Mouse (Mus musculus): ENCODE data around the gene 9430038I01Rik. TPM values are rescaled to one million over a fixed set of nuclear protein-coding genes. Genes with fewer than 3 reads are reported as not detected.

The 9430038I01Rik gene
- polyA plus RNA-seq, 1 experiment, result 39.5 TPM

DNA sequence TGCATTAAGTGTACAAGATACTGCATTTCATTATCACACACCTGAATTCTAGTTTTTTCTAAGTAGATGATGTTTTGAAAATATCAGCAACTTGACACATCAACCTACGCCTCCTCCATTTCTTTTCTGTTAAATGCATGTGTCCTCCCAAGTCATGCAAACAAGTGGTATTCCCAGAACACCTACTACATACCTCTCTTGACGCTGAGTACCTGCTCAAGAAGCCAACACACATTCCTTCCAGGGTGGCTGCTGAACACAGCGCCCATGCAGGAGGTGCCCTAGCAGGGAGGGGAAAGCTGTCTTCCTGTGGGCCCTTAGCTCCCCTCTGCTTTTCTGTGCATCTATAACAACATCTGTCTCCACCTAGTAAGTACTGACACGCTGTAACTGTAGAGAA is 11.6 kb downstream of the 9430038I01Rik start:
- no peaks in the 10 kb centered on the region for H3K27me3 ChIP-seq (ENCODE audit: control insufficient read depth, insufficient read depth, low read length)
- TF ChIP-seq CTCF (IDR thresholded peaks at IDR 0.05; ENCODE audit: extremely low read depth, insufficient read length, insufficient replicate concordance, low read depth, low read length), result no peak
- no peak for TF ChIP-seq POLR2A (IDR thresholded peaks at IDR 0.05; ENCODE audit: low read depth, low read length)
- no peak overlapping the region for H3K27ac ChIP-seq (ENCODE audit: insufficient read depth, low read depth, low read length)
- H3K36me3 ChIP-seq (ENCODE audit: control insufficient read depth, insufficient read depth, low read length), result no peaks in the 10 kb centered on the region
- no peak overlapping the region for H3K4me3 ChIP-seq (ENCODE audit: low read depth, low read length)
- WGBS, result 93% methylated on average over 4 of the region's 4 CpGs
- peaks cover 6% of the 10 kb centered on the region; the same call in 1 of the 2 replicates for H3K4me1 ChIP-seq (ENCODE audit: control insufficient read depth, insufficient read depth, insufficient read length, low read length)

DNA sequence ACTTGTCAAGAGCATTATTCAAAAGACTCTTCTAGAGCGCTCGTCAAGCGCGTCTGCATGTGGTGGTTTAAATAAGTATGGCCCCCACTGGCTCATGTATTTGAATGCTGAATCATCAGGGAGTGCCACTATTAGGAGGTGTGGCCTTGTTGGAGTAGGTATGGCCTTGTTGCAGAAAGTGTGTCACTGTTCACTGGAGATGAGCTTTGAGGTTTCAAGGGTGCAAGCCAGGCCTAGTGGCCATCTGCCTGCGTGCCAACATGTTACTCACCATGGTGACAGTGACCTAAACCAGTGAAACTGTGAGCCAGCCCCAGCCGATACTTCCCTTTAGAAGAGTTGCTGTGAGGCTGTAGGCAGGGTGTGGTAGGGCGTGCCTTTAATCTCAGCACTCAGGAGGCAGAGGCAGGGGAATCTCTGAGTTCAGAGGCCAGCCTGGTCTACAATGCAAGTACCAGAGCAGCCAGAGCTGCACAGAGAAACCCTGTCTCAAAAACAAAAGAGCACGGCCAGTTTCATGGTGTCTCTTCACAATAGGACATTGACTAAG is 13.1 kb downstream of the 9430038I01Rik start:
- Histone ChIP-seq H3K27ac (ENCODE audit: insufficient read depth, low read depth, low read length) (no peak overlapping the region), H3K27me3 (ENCODE audit: control insufficient read depth, insufficient read depth, low read length) (no peaks in the 10 kb centered on the region), H3K4me1 (ENCODE audit: control insufficient read depth, insufficient read depth, insufficient read length, low read length) (peaks cover 6% of the 10 kb centered on the region; the same call in 1 of the 2 replicates), H3K4me3 (ENCODE audit: low read depth, low read length) (no peak overlapping the region), H3K36me3 (ENCODE audit: control insufficient read depth, insufficient read depth, low read length) (no peaks in the 10 kb centered on the region)
- TF ChIP-seq CTCF (IDR thresholded peaks at IDR 0.05; ENCODE audit: extremely low read depth, insufficient read length, insufficient replicate concordance, low read depth, low read length) (no peak), POLR2A (IDR thresholded peaks at IDR 0.05; ENCODE audit: low read depth, low read length) (no peak)
- WGBS, result 93% methylated on average over 8 of the region's 8 CpGs

GRCm38 (mm10) chr7:137395421-137395820 is 15.1 kb downstream of the 9430038I01Rik start:
- no peaks in the 10 kb centered on the region for H3K36me3 ChIP-seq (ENCODE audit: control insufficient read depth, insufficient read depth, low read length)
- H3K27ac ChIP-seq (ENCODE audit: insufficient read depth, low read depth, low read length), result no peak overlapping the region
- no peak overlapping the region for H3K4me3 ChIP-seq (ENCODE audit: low read depth, low read length)
- peaks cover 6% of the 10 kb centered on the region; the same call in 1 of the 2 replicates for H3K4me1 ChIP-seq (ENCODE audit: control insufficient read depth, insufficient read depth, insufficient read length, low read length)
- no peaks in the 10 kb centered on the region for H3K27me3 ChIP-seq (ENCODE audit: control insufficient read depth, insufficient read depth, low read length)
- 78% methylated on average over 4 of the region's 4 CpGs for WGBS
- no peak for TF ChIP-seq CTCF (IDR thresholded peaks at IDR 0.05; ENCODE audit: extremely low read depth, insufficient read length, insufficient replicate concordance, low read depth, low read length)
- TF ChIP-seq POLR2A (IDR thresholded peaks at IDR 0.05; ENCODE audit: low read depth, low read length), result no peak

GRCm38 (mm10) chr7:137387863-137388262 is 22.7 kb downstream of the 9430038I01Rik start:
- TF ChIP-seq CTCF (IDR thresholded peaks at IDR 0.05; ENCODE audit: extremely low read depth, insufficient read length, insufficient replicate concordance, low read depth, low read length) (no peak), POLR2A (IDR thresholded peaks at IDR 0.05; ENCODE audit: low read depth, low read length) (no peak)
- no peak overlapping the region for H3K4me3 ChIP-seq (ENCODE audit: low read depth, low read length)
- H3K4me1 ChIP-seq (ENCODE audit: control insufficient read depth, insufficient read depth, insufficient read length, low read length), result no peaks in the 10 kb centered on the region
- H3K27ac ChIP-seq (ENCODE audit: insufficient read depth, low read depth, low read length), result no peak overlapping the region
- no peaks in the 10 kb centered on the region for H3K36me3 ChIP-seq (ENCODE audit: control insufficient read depth, insufficient read depth, low read length)
- 80% methylated on average over 5 of the region's 5 CpGs for WGBS
- H3K27me3 ChIP-seq (ENCODE audit: control insufficient read depth, insufficient read depth, low read length), result no peaks in the 10 kb centered on the region

DNA sequence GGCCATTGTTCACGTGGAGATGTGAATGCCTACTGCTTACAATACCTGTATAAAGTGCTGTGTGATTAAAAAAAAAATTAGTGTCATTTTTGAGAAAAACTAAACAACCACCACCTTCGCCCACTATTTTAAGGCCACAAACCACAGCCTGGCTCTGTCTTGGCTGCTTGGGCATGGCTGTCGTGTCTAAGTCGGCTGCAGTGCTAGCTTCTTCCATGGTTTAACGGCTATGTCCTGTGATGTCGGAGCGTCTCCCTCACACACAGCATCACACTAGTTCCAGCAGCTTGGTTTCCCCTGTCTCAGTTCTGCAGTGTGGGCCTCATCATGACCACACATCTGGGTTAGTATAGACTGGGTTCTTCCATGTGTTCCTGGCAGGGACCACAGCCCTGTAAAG is 35.6 kb downstream of the 9430038I01Rik start:
- Histone ChIP-seq H3K27me3 (ENCODE audit: control insufficient read depth, insufficient read depth, low read length) (no peaks in the 10 kb centered on the region), H3K4me3 (ENCODE audit: low read depth, low read length) (no peak overlapping the region), H3K27ac (ENCODE audit: insufficient read depth, low read depth, low read length) (no peak overlapping the region), H3K4me1 (ENCODE audit: control insufficient read depth, insufficient read depth, insufficient read length, low read length) (no peaks in the 10 kb centered on the region), H3K36me3 (ENCODE audit: control insufficient read depth, insufficient read depth, low read length) (peaks cover 8% of the 10 kb centered on the region)
- WGBS, result 96% methylated on average over 7 of the region's 7 CpGs
- TF ChIP-seq CTCF (IDR thresholded peaks at IDR 0.05; ENCODE audit: extremely low read depth, insufficient read length, insufficient replicate concordance, low read depth, low read length) (no peak), POLR2A (IDR thresholded peaks at IDR 0.05; ENCODE audit: low read depth, low read length) (no peak)

DNA sequence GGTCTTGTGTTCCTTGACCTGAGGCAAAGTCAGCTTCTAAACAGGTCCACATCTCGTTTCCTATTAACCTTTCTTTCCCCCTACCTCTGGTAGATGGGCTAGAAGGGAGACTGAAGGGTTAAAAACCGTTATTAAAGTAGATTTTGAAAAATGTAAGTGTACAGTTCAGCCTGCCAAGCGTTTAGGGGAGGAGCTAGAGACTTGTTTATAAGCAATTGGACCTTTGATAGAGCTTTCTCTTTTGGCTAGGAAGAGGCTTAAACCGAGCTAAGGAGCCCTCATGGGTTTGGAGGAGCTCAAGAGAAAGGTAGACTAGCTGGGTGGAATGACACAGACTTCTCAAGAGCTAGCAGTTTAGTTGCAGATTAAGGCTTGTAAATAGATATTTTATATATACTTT is 38.8 kb downstream of the 9430038I01Rik start:
- Histone ChIP-seq H3K27ac (ENCODE audit: insufficient read depth, low read depth, low read length) (no peak overlapping the region), H3K4me1 (ENCODE audit: control insufficient read depth, insufficient read depth, insufficient read length, low read length) (no peaks in the 10 kb centered on the region), H3K27me3 (ENCODE audit: control insufficient read depth, insufficient read depth, low read length) (no peaks in the 10 kb centered on the region), H3K36me3 (ENCODE audit: control insufficient read depth, insufficient read depth, low read length) (peaks cover 8% of the 10 kb centered on the region), H3K4me3 (ENCODE audit: low read depth, low read length) (no peak overlapping the region)
- TF ChIP-seq POLR2A (IDR thresholded peaks at IDR 0.05; ENCODE audit: low read depth, low read length) (no peak), CTCF (IDR thresholded peaks at IDR 0.05; ENCODE audit: extremely low read depth, insufficient read length, insufficient replicate concordance, low read depth, low read length) (no peak)
- 30% methylated on average over 4 of the region's 4 CpGs for WGBS

DNA sequence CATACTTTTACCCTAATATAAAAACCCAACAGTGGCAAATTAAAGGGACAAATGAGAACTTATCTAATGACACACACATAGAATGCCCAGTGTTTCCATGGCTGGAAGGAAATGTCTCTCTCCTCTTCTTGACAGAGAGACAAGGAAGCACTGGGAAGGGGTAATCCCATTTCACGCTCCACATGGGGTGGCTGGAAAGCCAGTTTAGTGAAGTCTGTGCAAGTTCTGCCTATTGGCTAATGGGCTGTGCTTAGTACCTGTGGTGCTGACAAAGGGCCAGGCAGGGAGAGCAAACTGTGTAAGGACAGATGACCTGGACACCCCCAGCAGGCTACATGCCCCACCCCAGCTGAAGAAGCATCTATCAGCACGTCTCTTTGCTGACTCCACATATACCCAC is 40.4 kb downstream of the 9430038I01Rik start:
- no peak overlapping the region for H3K27ac ChIP-seq (ENCODE audit: insufficient read depth, low read depth, low read length)
- TF ChIP-seq CTCF (IDR thresholded peaks at IDR 0.05; ENCODE audit: extremely low read depth, insufficient read length, insufficient replicate concordance, low read depth, low read length) (no peak), POLR2A (IDR thresholded peaks at IDR 0.05; ENCODE audit: low read depth, low read length) (no peak)
- H3K4me1 ChIP-seq (ENCODE audit: control insufficient read depth, insufficient read depth, insufficient read length, low read length), result no peaks in the 10 kb centered on the region
- H3K36me3 ChIP-seq (ENCODE audit: control insufficient read depth, insufficient read depth, low read length), result peaks cover 3% of the 10 kb centered on the region
- no peaks in the 10 kb centered on the region for H3K27me3 ChIP-seq (ENCODE audit: control insufficient read depth, insufficient read depth, low read length)
- WGBS, result 62% methylated on average over 2 of the region's 2 CpGs
- no peak overlapping the region for H3K4me3 ChIP-seq (ENCODE audit: low read depth, low read length)

All from small intestine, adult 2 months (tissue).